ENCODE assay signal across 8 mouse cellular contexts in genomic region chr17:47693671-47694441, GRCm38 (mm10). TPM values are rescaled to one million over a fixed set of nuclear protein-coding genes. Genes with fewer than 3 reads are reported as not detected.
DNase-seq lines count a peak whose midpoint lies in the region; ATAC-seq and TF ChIP-seq lines count a peak whose summit lies in the region.

No protein-coding gene starts in this region.

- ATAC-seq in kidney, embryonic 16.5 days (ENCODE audit: low FRiP score, low TSS enrichment), result no peak
- ATAC-seq in midbrain, embryonic 15.5 days (replicated peaks), result peak; percentile 15

- H3K27me3 ChIP-seq in spleen, adult 2 months (ENCODE audit: control insufficient read depth, insufficient read depth, low read length), result peaks cover 3% of the 10 kb centered on the region; the same call in 1 of the 2 replicates
- no peaks in the 10 kb centered on the region for H3K27me3 ChIP-seq in heart, adult 2 months (ENCODE audit: control insufficient read depth, insufficient read depth, low read length)
- H3K27me3 ChIP-seq in kidney, embryonic 16.5 days (ENCODE audit: insufficient read depth, low read length), result no peaks in the 10 kb centered on the region; the same call in 1 of the 2 replicates
- H3K27me3 ChIP-seq in midbrain, embryonic 15.5 days (replicated peaks), result no peaks in the 10 kb centered on the region

- no peaks in the 10 kb centered on the region for H3K9me3 ChIP-seq in kidney, embryonic 16.5 days (ENCODE audit: low read length)
- no peaks in the 10 kb centered on the region for H3K9me3 ChIP-seq in midbrain, embryonic 15.5 days

- TF ChIP-seq EP300 in heart, adult 2 months (IDR thresholded peaks at IDR 0.05; ENCODE audit: insufficient read depth, low read depth, low read length), result peak; percentile 43; the same call in 1 of the 2 replicates

- intact Hi-C loops in heart, adult 2 months (cut with DNase I), result loop anchor here (2.0 to 5.0 kb wide), 3 partner anchors 43 to 327 kb away; partner anchors contain the start of genes Mrps10 and Tfeb

- H3K27ac ChIP-seq in spleen, adult 2 months (ENCODE audit: insufficient read depth, low read length), result no peak overlapping the region
- H3K27ac ChIP-seq in heart, adult 2 months, result peak overlapping the region; percentile 77
- H3K27ac ChIP-seq in kidney, embryonic 16.5 days (ENCODE audit: low read length), result peak overlapping the region; percentile 74; the same call in 1 of the 2 replicates
- peak overlapping the region; percentile 81 for H3K27ac ChIP-seq in midbrain, embryonic 15.5 days

- 67% methylated on average over 13 of the region's 13 CpGs for WGBS in spleen, adult 2 months
- WGBS in heart, adult 2 months, result 49% methylated on average over 13 of the region's 13 CpGs
- 31% methylated on average over 13 of the region's 13 CpGs for WGBS in kidney, embryonic 16.5 days
- 33% methylated on average over 13 of the region's 13 CpGs for WGBS in midbrain, embryonic 15.5 days

- no peaks in the 10 kb centered on the region for H3K79me2 ChIP-seq in heart, adult 2 months (replicated peaks; ENCODE audit: control insufficient read depth, insufficient read depth, low read length)

- peak overlapping the region; percentile 64; the same call in 1 of the 2 replicates for H3K4me3 ChIP-seq in spleen, adult 2 months (ENCODE audit: extremely low read depth, insufficient read depth, insufficient read length)
- H3K4me3 ChIP-seq in heart, adult 2 months, result peak overlapping the region; percentile 81
- H3K4me3 ChIP-seq in kidney, embryonic 16.5 days (ENCODE audit: low read length), result peak overlapping the region; percentile 74
- peak overlapping the region; percentile 84 for H3K4me3 ChIP-seq in midbrain, embryonic 15.5 days

- peaks cover 4% of the 10 kb centered on the region; the same call in 1 of the 2 replicates for H3K4me1 ChIP-seq in spleen, adult 2 months (ENCODE audit: control insufficient read depth, insufficient read depth, insufficient read length)
- H3K4me1 ChIP-seq in heart, adult 2 months (ENCODE audit: control insufficient read depth, insufficient read depth, low read length), result 0 out of 2 replicates have a peak, but pooled peaks cover 1% of the 10 kb centered on the region
- H3K4me1 ChIP-seq in kidney, embryonic 16.5 days (ENCODE audit: insufficient read depth, low read length), result peaks cover 24% of the 10 kb centered on the region
- H3K4me1 ChIP-seq in midbrain, embryonic 15.5 days, result peaks cover 26% of the 10 kb centered on the region

- TF ChIP-seq POLR2A in spleen, adult 2 months (IDR thresholded peaks at IDR 0.05; ENCODE audit: low read depth, low read length), result no peak
- 0 out of 2 replicates have a peak, but pooled peaks have one; percentile 28 for TF ChIP-seq POLR2A in heart, adult 2 months (IDR thresholded peaks at IDR 0.05; ENCODE audit: insufficient read depth, low read depth, low read length)

- no peaks in the 10 kb centered on the region for H3K36me3 ChIP-seq in spleen, adult 2 months (ENCODE audit: control insufficient read depth, insufficient read depth, low read length)
- no peaks in the 10 kb centered on the region for H3K36me3 ChIP-seq in heart, adult 2 months (ENCODE audit: control insufficient read depth, insufficient read depth, low read length)
- H3K36me3 ChIP-seq in kidney, embryonic 16.5 days (ENCODE audit: insufficient read depth, low read length), result no peaks in the 10 kb centered on the region
- no peaks in the 10 kb centered on the region for H3K36me3 ChIP-seq in midbrain, embryonic 15.5 days (replicated peaks)

- H3K4me2 ChIP-seq in kidney, embryonic 16.5 days (replicated peaks; ENCODE audit: low read depth, low read length), result peak overlapping the region; percentile 83
- H3K4me2 ChIP-seq in midbrain, embryonic 15.5 days, result peak overlapping the region; percentile 90

- TF ChIP-seq CTCF in spleen, adult 2 months (IDR thresholded peaks at IDR 0.05; ENCODE audit: extremely low read depth, insufficient read depth, insufficient read length, insufficient replicate concordance), result no peak
- TF ChIP-seq CTCF in heart, adult 2 months (IDR thresholded peaks at IDR 0.05), result no peak

- no peak for DNase-seq in spleen, adult 2 months (ENCODE audit: low read depth in 1 of 2, low spot score in 2 of 2)
- DNase-seq in spleen, postnatal 14 days (ENCODE audit: low spot score in 2 of 2), result no peak
- DNase-seq in heart, adult 2 months, result peak; percentile 59 to 65
- no peak for DNase-seq in urinary bladder, postnatal 4 days (ENCODE audit: low spot score in 2 of 2)
- DNase-seq in right cerebral cortex, postnatal 14 days, result no peak
- DNase-seq in urinary bladder, adult 18-20 months (ENCODE audit: low spot score in 2 of 2), result no peak

- H3K9ac ChIP-seq in heart, adult 2 months (ENCODE audit: low read depth, low read length), result peak overlapping the region; percentile 78
- peak overlapping the region; percentile 85 for H3K9ac ChIP-seq in kidney, embryonic 16.5 days (replicated peaks; ENCODE audit: low read length)
- peak overlapping the region; percentile 86 for H3K9ac ChIP-seq in midbrain, embryonic 15.5 days

RNA-seq across cellular contexts. Expression of gene Gm21981, which starts 0.4 kb away (rescaled TPM):
- 0.26 and 0.50 TPM in 2 replicates for polyA plus RNA-seq in spleen, adult 2 months (2012; rRNA removed)
- under 1 TPM; 0.78 to 0.89 TPM for total RNA-seq in heart, adult 2 months (2021)
- polyA plus RNA-seq in heart, adult 2 months (2012; rRNA removed), result 0.73 and 1.2 TPM in 2 replicates
- polyA plus RNA-seq in kidney, embryonic 16.5 days (2015; fragmentation: Nextera tagmentation; extraction: Ambion mirVana), result 0.24 and 0.90 TPM in 2 replicates
- 0.79 and 1.0 TPM in 2 replicates for polyA plus RNA-seq in midbrain, embryonic 15.5 days (2015; fragmentation: Nextera tagmentation; extraction: Ambion mirVana)

RNA-seq across cellular contexts. Expression of gene Prickle4, which starts 0.7 kb away (rescaled TPM):
- polyA plus RNA-seq in spleen, adult 2 months (2012; rRNA removed), result 0.83 and 1.7 TPM in 2 replicates
- 1 to 10 TPM; 3.7 to 3.9 TPM for total RNA-seq in heart, adult 2 months (2021)
- 4.0 and 8.3 TPM in 2 replicates for polyA plus RNA-seq in heart, adult 2 months (2012; rRNA removed)
- 0.84 and 1.3 TPM in 2 replicates for polyA plus RNA-seq in kidney, embryonic 16.5 days (2015; fragmentation: Nextera tagmentation; extraction: Ambion mirVana)
- polyA plus RNA-seq in midbrain, embryonic 15.5 days (2015; fragmentation: Nextera tagmentation; extraction: Ambion mirVana), result 0.80 and 1.3 TPM in 2 replicates

RNA-seq across cellular contexts. Expression of gene Frs3, which starts 5.0 kb away (rescaled TPM):
- 4.7 and 5.9 TPM in 2 replicates for polyA plus RNA-seq in spleen, adult 2 months (2012; rRNA removed)
- 1 to 10 TPM; 4.8 to 5.2 TPM for total RNA-seq in heart, adult 2 months (2021)
- 10.8 and 11.7 TPM in 2 replicates for polyA plus RNA-seq in heart, adult 2 months (2012; rRNA removed)
- polyA plus RNA-seq in kidney, embryonic 16.5 days (2015; fragmentation: Nextera tagmentation; extraction: Ambion mirVana), result 6.6 and 7.3 TPM in 2 replicates
- polyA plus RNA-seq in midbrain, embryonic 15.5 days (2015; fragmentation: Nextera tagmentation; extraction: Ambion mirVana), result 46.7 and 49.0 TPM in 2 replicates

RNA-seq across cellular contexts. Expression of gene Tomm6, which starts 5.7 kb away (rescaled TPM):
- polyA plus RNA-seq in spleen, adult 2 months (2012; rRNA removed), result 58.0 and 63.1 TPM in 2 replicates
- total RNA-seq in heart, adult 2 months (2021), result 100 to 1,000 TPM; 113 to 125 TPM
- polyA plus RNA-seq in heart, adult 2 months (2012; rRNA removed), result 53.9 and 68.1 TPM in 2 replicates
- polyA plus RNA-seq in kidney, embryonic 16.5 days (2015; fragmentation: Nextera tagmentation; extraction: Ambion mirVana), result 318 and 344 TPM in 2 replicates
- polyA plus RNA-seq in midbrain, embryonic 15.5 days (2015; fragmentation: Nextera tagmentation; extraction: Ambion mirVana), result 242 and 256 TPM in 2 replicates

RNA-seq across cellular contexts. Expression of gene Pgc, which starts 32.8 kb away (rescaled TPM):
- polyA plus RNA-seq in spleen, adult 2 months (2012; rRNA removed), result 0.18 TPM in 1 of 2 replicates, not detected in the other
- total RNA-seq in heart, adult 2 months (2021), result not detected
- polyA plus RNA-seq in heart, adult 2 months (2012; rRNA removed), result 0.59 TPM in 2 replicates
- polyA plus RNA-seq in kidney, embryonic 16.5 days (2015; fragmentation: Nextera tagmentation; extraction: Ambion mirVana), result 0.92 TPM in 1 of 2 replicates, not detected in the other
- not detected in 2 replicates for polyA plus RNA-seq in midbrain, embryonic 15.5 days (2015; fragmentation: Nextera tagmentation; extraction: Ambion mirVana)

Comparison
In these comparisons a context has a peak if more than half of its experiments do, and no peak if none do; other contexts are left out.
1. DNase-seq: peak in heart, adult 2 months (2 of 2); none in spleen, adult 2 months (0 of 2), spleen, postnatal 14 days (0 of 2), urinary bladder, postnatal 4 days (0 of 2), right cerebral cortex, postnatal 14 days (single experiment) and urinary bladder, adult 18-20 months (0 of 2).
2. Peak in every context shown above with its lines, with median percentiles within 50 percentile points of each other: H3K4me3 ChIP-seq and H3K9ac ChIP-seq.